Mouse (Mus musculus): ENCODE results near the gene Zc3h15. TPM values are rescaled to one million over a fixed set of nuclear protein-coding genes. Genes with fewer than 3 reads are reported as not detected.

The Zc3h15 gene
- total RNA-seq, 2 experiments from 2014 or later: 95.3 to 103 TPM

GRCm38 (mm10) chr2:83673067-83673466 lies 28.8 kb downstream of the Zc3h15 start:
- DNase-seq (ENCODE audit: low spot score in 2 of 2): no peak

GRCm38 (mm10) chr2:83673843-83674242 lies 29.6 kb downstream of the Zc3h15 start:
- no peak for DNase-seq (ENCODE audit: low spot score in 2 of 2)

GRCm38 (mm10) chr2:83674421-83674820 lies 30.2 kb downstream of the Zc3h15 start:
- no peak for DNase-seq (ENCODE audit: low spot score in 2 of 2)

GRCm38 (mm10) chr2:83674896-83675295 lies 30.7 kb downstream of the Zc3h15 start:
- DNase-seq (ENCODE audit: low spot score in 2 of 2): no peak

- DNase-seq (ENCODE audit: low spot score in 2 of 2): no peak
Measured at GRCm38 (mm10) chr2:83675681-83676080, 31.4 kb downstream of the Zc3h15 start.

DNA sequence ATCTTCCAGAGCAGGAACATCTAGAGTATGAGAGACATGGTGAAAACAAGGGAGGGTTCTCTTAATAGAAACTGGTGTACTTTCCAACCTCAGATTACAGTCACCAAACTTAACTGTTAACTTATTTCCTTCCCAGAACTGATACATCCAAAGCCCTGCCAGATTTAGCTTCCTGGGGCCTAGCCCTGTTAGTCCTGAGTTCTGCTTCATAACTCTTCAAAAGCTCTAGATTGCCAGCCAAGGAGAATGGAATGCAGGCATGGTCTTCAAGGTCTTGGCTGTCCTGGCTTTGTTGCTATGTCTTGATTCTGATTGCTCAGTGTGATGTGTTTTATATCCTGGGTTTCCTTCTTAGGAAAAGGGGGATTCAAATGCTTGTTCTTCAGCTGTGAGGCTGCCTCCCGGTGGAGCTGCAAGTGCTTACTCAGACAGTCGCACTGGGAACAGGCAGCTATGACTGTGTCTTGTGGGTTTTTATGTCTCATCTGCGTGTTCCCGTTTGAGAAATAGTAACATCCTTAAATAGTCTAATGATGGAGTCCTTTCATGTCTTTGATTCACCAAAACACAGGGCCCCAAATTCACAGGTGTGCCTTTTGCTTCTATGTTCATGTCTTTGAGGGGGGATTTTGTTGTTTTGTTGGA lies 32.1 kb downstream of the Zc3h15 start:
- DNase-seq (ENCODE audit: low spot score in 2 of 2): no peak

DNA sequence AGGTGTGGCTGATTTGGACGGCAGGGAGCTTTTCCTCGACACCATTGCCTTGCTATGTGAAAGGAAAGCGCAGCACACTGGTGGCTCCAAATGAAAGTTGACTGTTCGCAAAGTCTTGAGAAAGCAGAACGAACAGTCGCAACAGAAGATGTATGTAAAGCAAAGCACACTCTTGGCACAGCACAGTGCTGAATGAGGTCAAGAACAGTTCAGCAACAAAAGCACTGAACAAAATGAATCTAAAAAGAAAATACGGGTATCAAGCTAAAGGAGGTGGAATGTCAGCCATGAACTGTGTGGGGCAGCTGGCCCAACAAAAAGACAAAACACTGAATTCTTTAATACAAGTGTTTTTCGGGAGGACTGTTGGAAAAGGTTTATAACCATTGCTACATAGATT lies 37.1 kb downstream of the Zc3h15 start:
- DNase-seq (ENCODE audit: low spot score in 2 of 2): no peak

GRCm38 (mm10) chr2:83681785-83682184 lies 37.5 kb downstream of the Zc3h15 start:
- no peak for DNase-seq (ENCODE audit: low spot score in 2 of 2)

DNA sequence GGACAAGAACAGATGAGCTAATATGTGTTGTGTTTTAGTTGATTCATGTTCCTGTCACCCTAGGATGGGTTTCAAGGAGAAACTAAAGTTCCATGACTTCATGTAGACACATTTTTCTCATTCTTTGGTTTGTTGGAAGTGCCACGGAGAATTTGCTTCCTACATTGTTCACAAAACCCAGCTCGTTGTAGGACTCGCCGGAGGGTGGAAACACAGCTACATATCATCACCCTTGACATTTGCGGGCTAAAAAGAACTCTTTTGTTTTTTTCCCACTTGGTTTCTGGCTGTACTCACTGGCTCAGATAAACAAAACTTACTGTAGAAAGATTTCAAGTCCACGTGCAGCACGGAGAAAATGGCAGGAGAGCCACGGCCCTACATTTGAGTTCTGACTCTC lies 38.0 kb downstream of the Zc3h15 start:
- no peak for DNase-seq (ENCODE audit: low spot score in 2 of 2)

GRCm38 (mm10) chr2:83683731-83684519 lies 39.7 kb downstream of the Zc3h15 start:
- DNase-seq (ENCODE audit: low spot score in 2 of 2): no peak

- no peak for DNase-seq (ENCODE audit: low spot score in 2 of 2)
Measured at GRCm38 (mm10) chr2:83684691-83685090, 40.5 kb downstream of the Zc3h15 start.

GRCm38 (mm10) chr2:83690372-83690771 lies 46.1 kb downstream of the Zc3h15 start:
- no peak for DNase-seq (ENCODE audit: low spot score in 2 of 2)

GRCm38 (mm10) chr2:83692651-83693545 lies 48.7 kb downstream of the Zc3h15 start:
- DNase-seq (ENCODE audit: low spot score in 2 of 2): no peak

- no peak for DNase-seq (ENCODE audit: low spot score in 2 of 2)
Measured at GRCm38 (mm10) chr2:83694061-83694460, 49.8 kb downstream of the Zc3h15 start.

- no peak for DNase-seq (ENCODE audit: low spot score in 2 of 2)
Measured at GRCm38 (mm10) chr2:83695345-83696247, 51.4 kb downstream of the Zc3h15 start.

- no peak for DNase-seq (ENCODE audit: low spot score in 2 of 2)
Measured at GRCm38 (mm10) chr2:83698484-83698883, 54.2 kb downstream of the Zc3h15 start.

DNA sequence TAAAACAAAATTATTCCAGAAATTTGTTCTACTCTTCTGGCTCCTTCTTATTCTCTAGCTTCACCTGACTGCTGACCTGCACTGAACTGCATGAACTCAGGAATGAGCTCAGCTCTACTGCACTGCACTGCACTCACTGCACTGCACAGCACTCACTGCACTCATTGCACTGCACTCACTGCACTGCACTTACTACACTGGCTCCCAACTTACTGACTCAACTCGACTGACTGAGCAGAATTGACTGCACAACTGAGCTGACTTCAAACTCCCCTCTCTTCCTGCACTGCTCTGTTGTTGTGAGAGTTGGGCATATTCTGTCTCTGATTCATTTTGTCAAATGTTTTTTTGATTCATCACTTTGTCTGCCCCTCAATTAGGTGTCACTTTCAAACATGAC lies 55.1 kb downstream of the Zc3h15 start:
- DNase-seq (ENCODE audit: low spot score in 2 of 2): no peak

- DNase-seq (ENCODE audit: low spot score in 2 of 2): no peak
Measured at GRCm38 (mm10) chr2:83700667-83701066, 56.4 kb downstream of the Zc3h15 start.

DNA sequence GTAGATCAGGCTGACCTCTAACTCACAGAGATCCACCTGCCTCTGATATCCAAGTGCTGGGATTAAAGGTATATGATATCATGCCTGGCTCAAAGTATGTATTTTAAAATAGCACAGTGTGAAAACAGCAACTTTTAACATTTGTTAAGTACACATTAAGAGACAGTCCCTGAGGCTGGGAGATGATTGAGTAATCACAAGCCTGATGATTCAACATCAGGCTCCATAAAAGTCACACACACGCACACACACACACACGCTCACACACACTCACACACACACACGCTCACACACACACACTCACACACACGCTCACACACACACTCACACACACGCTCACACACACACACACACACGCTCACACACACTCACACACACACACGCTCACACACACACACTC lies 58.2 kb downstream of the Zc3h15 start:
- no peak for DNase-seq (ENCODE audit: low spot score in 2 of 2)

GRCm38 (mm10) chr2:83705580-83706158 lies 61.4 kb downstream of the Zc3h15 start:
- DNase-seq (ENCODE audit: low spot score in 2 of 2): no peak

Data from adrenal gland, postnatal 4 days (tissue).